Mouse (Mus musculus) midbrain, embryonic 13.5 days (tissue): ENCODE measurements around the gene Hc. TPM values are rescaled to one million over a fixed set of nuclear protein-coding genes. Genes with fewer than 3 reads are reported as not detected.

Source experiments
- ATAC-seq: fragments of 200-750 bp; cut with Nextera tagmentation; 2 replicates; pipeline ENCODE4 v1.8.0; 2017; ENCODE audit warnings: mild to moderate bottlenecking, moderate TSS enrichment, moderate library complexity
- H3K27ac ChIP-seq: fragments of 300-500 bp; sonication (generic); 2 replicates; pipeline ENCODE4 v1.5.1; 2015; ENCODE audit warnings: inconsistent platforms, mild to moderate bottlenecking, moderate library complexity
- H3K27me3 ChIP-seq: fragments of 300-500 bp; sonication (generic); 2 replicates; pipeline ENCODE4 v1.6.1; 2015; ENCODE audit warnings: mild to moderate bottlenecking, inconsistent platforms
- H3K36me3 ChIP-seq: fragments of 300-500 bp; sonication (generic); 2 replicates; pipeline ENCODE4 v1.6.1; 2015; ENCODE audit warnings: mild to moderate bottlenecking, inconsistent platforms
- H3K4me1 ChIP-seq: fragments of 300-500 bp; sonication (generic); replicated peaks from 2 replicates; pipeline ENCODE4 v1.6.1; 2015; ENCODE audit warnings: inconsistent platforms
- H3K4me2 ChIP-seq: fragments of 300-500 bp; sonication (generic); replicated peaks from 2 replicates; pipeline ENCODE4 v1.6.1; 2015; ENCODE audit warnings: moderate library complexity, mild to moderate bottlenecking, inconsistent platforms
- H3K4me3 ChIP-seq: fragments of 300-500 bp; sonication (generic); replicated peaks from 2 replicates; pipeline ENCODE4 v1.5.1; 2015; ENCODE audit warnings: mild to moderate bottlenecking, inconsistent platforms
- H3K9ac ChIP-seq: fragments of 300-500 bp; sonication (generic); replicated peaks from 2 replicates; pipeline ENCODE4 v1.6.1; 2015; ENCODE audit warnings: mild to moderate bottlenecking, inconsistent platforms
- H3K9me3 ChIP-seq: fragments of 300-500 bp; sonication (generic); 2 replicates; pipeline ENCODE4 v1.6.1; 2016; ENCODE audit warnings: mild to moderate bottlenecking, inconsistent platforms
- WGBS: fragments of 180-500 bp; shearing (Covaris S2); methylation state at CpG from one replicate; pipeline ENCODE4 v1.1.7; 2015; 5-methylcytosine and 5-hydroxymethylcytosine counted together
- polyA plus RNA-seq: library from polyadenylated mRNA; unstranded; fragments of >200 nt; fragmentation: Nextera tagmentation; extraction: Ambion mirVana; gene quantifications from 2 replicates; pipeline ENCODE4 v1.2.1, GENCODE M21; 2015

The Hc gene
- polyA plus RNA-seq, 1 experiment from 2014 or later, result 0.58 TPM

DNA sequence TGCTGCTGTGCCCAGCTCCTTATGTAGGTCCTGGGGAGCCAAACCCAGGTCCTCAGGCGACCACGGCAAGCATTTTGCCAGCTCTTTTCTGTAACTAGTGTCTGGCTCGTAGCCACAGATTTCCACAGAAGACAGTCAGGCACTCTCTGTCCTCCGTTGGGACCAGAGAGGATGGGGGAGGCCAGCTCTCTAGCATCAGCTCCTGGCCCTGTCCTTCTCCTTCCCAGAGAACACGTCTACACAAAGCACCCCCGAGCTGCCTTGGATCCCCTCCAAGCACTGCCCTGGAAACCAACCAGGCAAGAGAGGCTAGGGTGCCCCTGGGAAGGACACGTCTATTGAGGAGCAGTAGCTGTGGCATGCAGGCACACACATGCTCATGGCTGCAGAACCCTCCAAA is 92.1 kb downstream of the Hc start:
- H3K4me1 ChIP-seq, result 0 out of 2 replicates have a peak, but pooled peaks cover 4% of the 10 kb centered on the region
- WGBS, result 77% methylated on average over 7 of the region's 7 CpGs
- no peaks in the 10 kb centered on the region for H3K36me3 ChIP-seq
- no peak overlapping the region for H3K4me3 ChIP-seq
- no peaks in the 10 kb centered on the region for H3K9me3 ChIP-seq
- H3K27ac ChIP-seq, result no peak overlapping the region
- no peaks in the 10 kb centered on the region for H3K27me3 ChIP-seq
- H3K9ac ChIP-seq, result no peak overlapping the region
- no peak overlapping the region for H3K4me2 ChIP-seq
- 0 out of 2 replicates have a peak, but pooled peaks have one; percentile 50 for ATAC-seq

- no peaks in the 10 kb centered on the region for H3K27me3 ChIP-seq
- H3K27ac ChIP-seq, result no peak overlapping the region
- ATAC-seq, result no peak
- H3K4me2 ChIP-seq, result no peak overlapping the region
- no peak overlapping the region for H3K4me3 ChIP-seq
- H3K4me1 ChIP-seq, result 0 out of 2 replicates have a peak, but pooled peaks cover 4% of the 10 kb centered on the region
- no peak overlapping the region for H3K9ac ChIP-seq
- 90% methylated on average over 8 of the region's 8 CpGs for WGBS
- H3K9me3 ChIP-seq, result no peaks in the 10 kb centered on the region
- H3K36me3 ChIP-seq, result no peaks in the 10 kb centered on the region
These were observed 94.8 kb downstream of the Hc start for GRCm38 (mm10) chr2:34966243-34966934.

- H3K27me3 ChIP-seq, result no peaks in the 10 kb centered on the region
- no peak for ATAC-seq
- H3K4me3 ChIP-seq, result no peak overlapping the region
- no peak overlapping the region for H3K9ac ChIP-seq
- 0 out of 2 replicates have a peak, but pooled peaks cover 4% of the 10 kb centered on the region for H3K4me1 ChIP-seq
- H3K4me2 ChIP-seq, result no peak overlapping the region
- WGBS, result 61% methylated on average over 8 of the region's 8 CpGs
- no peak overlapping the region for H3K27ac ChIP-seq
- H3K36me3 ChIP-seq, result no peaks in the 10 kb centered on the region
- H3K9me3 ChIP-seq, result no peaks in the 10 kb centered on the region
These were observed 95.4 kb downstream of the Hc start for GRCm38 (mm10) chr2:34965806-34966205.

DNA sequence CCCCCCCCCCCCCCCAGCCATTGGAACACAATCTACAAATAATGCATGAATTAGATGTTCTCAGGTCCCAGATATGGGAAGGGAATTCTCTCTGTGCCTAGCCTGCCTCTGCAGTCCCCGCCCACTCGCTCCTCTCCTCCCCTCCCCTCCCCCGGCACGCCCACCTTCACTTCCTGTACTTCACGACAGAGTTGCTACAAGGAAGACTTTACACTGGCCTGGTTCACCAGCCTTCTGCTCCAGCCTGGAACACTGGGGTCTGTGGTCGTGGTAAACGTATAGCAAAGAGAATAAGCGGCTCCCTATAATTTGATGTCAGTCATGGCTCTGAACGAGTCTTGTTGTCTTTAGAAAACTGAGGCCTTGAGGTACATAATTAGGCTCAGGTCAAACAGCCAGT is 95.9 kb downstream of the Hc start:
- ATAC-seq, result no peak
- H3K27me3 ChIP-seq, result no peaks in the 10 kb centered on the region
- H3K9ac ChIP-seq, result no peak overlapping the region
- H3K4me2 ChIP-seq, result no peak overlapping the region
- WGBS, result 44% methylated on average over 9 of the region's 9 CpGs
- 0 out of 2 replicates have a peak, but pooled peaks cover 4% of the 10 kb centered on the region for H3K4me1 ChIP-seq
- no peaks in the 10 kb centered on the region for H3K9me3 ChIP-seq
- no peak overlapping the region for H3K27ac ChIP-seq
- no peak overlapping the region for H3K4me3 ChIP-seq
- H3K36me3 ChIP-seq, result no peaks in the 10 kb centered on the region

GRCm38 (mm10) chr2:34964651-34965050 is 96.6 kb downstream of the Hc start:
- H3K4me2 ChIP-seq, result no peak overlapping the region
- 62% methylated on average over 9 of the region's 9 CpGs for WGBS
- no peaks in the 10 kb centered on the region for H3K36me3 ChIP-seq
- H3K27ac ChIP-seq, result no peak overlapping the region
- no peaks in the 10 kb centered on the region for H3K9me3 ChIP-seq
- no peak for ATAC-seq
- H3K9ac ChIP-seq, result no peak overlapping the region
- H3K4me1 ChIP-seq, result 0 out of 2 replicates have a peak, but pooled peaks cover 4% of the 10 kb centered on the region
- no peak overlapping the region for H3K4me3 ChIP-seq
- H3K27me3 ChIP-seq, result no peaks in the 10 kb centered on the region

- 0 out of 2 replicates have a peak, but pooled peaks cover 4% of the 10 kb centered on the region for H3K4me1 ChIP-seq
- H3K9ac ChIP-seq, result no peak overlapping the region
- no peaks in the 10 kb centered on the region for H3K27me3 ChIP-seq
- no peak for ATAC-seq
- no peak overlapping the region for H3K4me2 ChIP-seq
- H3K27ac ChIP-seq, result no peak overlapping the region
- WGBS, result 85% methylated on average over 6 of the region's 6 CpGs
- no peak overlapping the region for H3K4me3 ChIP-seq
- H3K9me3 ChIP-seq, result no peaks in the 10 kb centered on the region
- no peaks in the 10 kb centered on the region for H3K36me3 ChIP-seq
These were observed 97.0 kb downstream of the Hc start for GRCm38 (mm10) chr2:34964230-34964629.

DNA sequence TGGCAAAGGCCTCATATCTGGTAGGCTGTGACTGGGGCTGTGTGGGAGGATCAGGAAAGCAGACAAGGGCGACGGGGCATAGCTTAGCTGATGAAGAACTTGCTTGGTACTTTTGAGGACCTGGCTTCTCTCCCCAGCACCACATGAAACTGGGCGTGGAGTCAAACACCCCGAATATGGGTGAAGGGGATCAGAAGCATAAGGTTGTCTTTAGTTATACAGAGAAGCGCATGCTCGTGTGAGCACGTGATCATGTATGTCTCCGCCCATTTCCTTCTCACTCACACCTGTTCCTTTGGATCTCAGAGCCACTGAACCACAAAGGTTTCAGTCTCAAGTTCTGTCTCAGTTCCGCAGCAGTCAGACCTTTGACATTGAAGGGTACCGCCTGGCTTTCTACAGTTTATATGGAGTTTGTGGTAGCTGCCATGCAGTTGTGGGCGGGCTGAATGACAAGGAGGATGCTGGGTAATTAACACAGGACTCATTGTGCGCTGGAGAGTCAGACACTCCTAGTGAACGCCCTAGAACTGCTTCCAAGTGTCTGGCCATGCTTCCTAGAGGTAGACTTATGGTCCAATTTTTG is 97.8 kb downstream of the Hc start:
- H3K9ac ChIP-seq, result no peak overlapping the region
- no peaks in the 10 kb centered on the region for H3K9me3 ChIP-seq
- WGBS, result 84% methylated on average over 13 of the region's 13 CpGs
- H3K27ac ChIP-seq, result no peak overlapping the region
- H3K4me3 ChIP-seq, result no peak overlapping the region
- 0 out of 2 replicates have a peak, but pooled peaks cover 4% of the 10 kb centered on the region for H3K4me1 ChIP-seq
- H3K4me2 ChIP-seq, result no peak overlapping the region
- no peaks in the 10 kb centered on the region for H3K27me3 ChIP-seq
- no peaks in the 10 kb centered on the region for H3K36me3 ChIP-seq
- ATAC-seq, result no peak

- H3K4me1 ChIP-seq, result 0 out of 2 replicates have a peak, but pooled peaks cover 4% of the 10 kb centered on the region
- H3K9me3 ChIP-seq, result no peaks in the 10 kb centered on the region
- no peak overlapping the region for H3K9ac ChIP-seq
- H3K4me3 ChIP-seq, result no peak overlapping the region
- no peak overlapping the region for H3K4me2 ChIP-seq
- H3K27me3 ChIP-seq, result no peaks in the 10 kb centered on the region
- no peak overlapping the region for H3K27ac ChIP-seq
- ATAC-seq, result no peak
- WGBS, result 94% methylated on average over 9 of the region's 9 CpGs
- no peaks in the 10 kb centered on the region for H3K36me3 ChIP-seq
These were observed 98.3 kb downstream of the Hc start for GRCm38 (mm10) chr2:34962893-34963292.

DNA sequence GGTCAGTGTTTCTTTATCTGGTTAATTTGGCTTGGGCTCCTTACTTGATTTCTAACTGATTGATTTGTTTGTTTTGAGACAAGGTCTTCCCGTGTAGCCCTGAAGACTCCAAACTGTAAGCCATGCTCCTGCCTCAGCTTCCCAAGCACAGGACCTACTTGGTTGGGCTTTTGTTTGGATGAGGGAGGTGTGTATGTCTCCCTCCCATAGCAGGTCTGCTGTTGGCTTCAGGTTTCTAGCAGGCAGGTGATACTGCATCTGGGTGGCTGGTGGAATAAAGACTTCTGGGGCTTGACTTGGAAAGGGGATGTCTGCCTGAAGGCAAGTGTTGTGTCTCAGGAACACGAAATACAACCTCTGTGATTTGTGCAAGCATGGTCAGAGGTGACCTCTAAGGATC is 99.0 kb downstream of the Hc start:
- no peak overlapping the region for H3K4me3 ChIP-seq
- ATAC-seq, result no peak
- 79% methylated on average over 2 of the region's 2 CpGs for WGBS
- H3K9me3 ChIP-seq, result no peaks in the 10 kb centered on the region
- H3K9ac ChIP-seq, result no peak overlapping the region
- no peaks in the 10 kb centered on the region for H3K27me3 ChIP-seq
- H3K36me3 ChIP-seq, result no peaks in the 10 kb centered on the region
- no peak overlapping the region for H3K27ac ChIP-seq
- 0 out of 2 replicates have a peak, but pooled peaks cover 4% of the 10 kb centered on the region for H3K4me1 ChIP-seq
- no peak overlapping the region for H3K4me2 ChIP-seq

DNA sequence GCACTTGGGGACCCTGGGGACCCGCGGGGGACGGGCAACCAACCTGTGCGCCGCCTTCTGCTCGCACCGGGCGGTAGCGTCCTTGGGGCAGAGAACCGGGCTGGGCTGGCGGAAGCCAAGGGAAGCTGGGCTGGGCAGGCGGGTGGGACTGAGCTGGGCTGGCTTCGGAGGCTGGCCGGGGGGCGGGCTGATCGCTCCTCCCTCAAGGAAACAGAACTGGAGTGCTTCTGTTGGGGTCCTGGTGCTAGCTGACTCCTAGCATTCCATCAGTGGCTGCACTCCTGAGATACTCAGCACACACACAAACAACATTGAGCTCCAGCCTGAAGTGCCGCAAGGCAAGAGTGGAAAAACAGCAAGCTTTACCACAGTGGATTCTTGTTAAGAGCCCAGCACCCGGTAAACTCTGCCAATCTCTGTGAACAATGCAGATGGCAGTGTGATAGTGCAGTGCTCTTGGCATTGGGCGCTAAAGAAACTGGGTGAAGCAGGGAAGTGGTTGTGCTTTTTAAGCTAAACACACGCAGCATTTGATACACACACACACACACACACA is 99.7 kb downstream of the Hc start, which contains the start of gene Traf1:
Traf1 (minus strand) TSS at position 292 of the 556 bp plus-strand sequence.
- Histone ChIP-seq H3K4me3 (peak within 1 kb of the TSS; percentile 22; the same call in 1 of the 2 replicates), H3K27ac (no peak within 1 kb of the TSS), H3K9me3 (no peaks in the 10 kb centered on the region), H3K27me3 (no peaks in the 10 kb centered on the region), H3K4me2 (peak within 1 kb of the TSS; percentile 36), H3K36me3 (no peaks in the 10 kb centered on the region), H3K4me1 (0 out of 2 replicates have a peak, but pooled peaks cover 4% of the 10 kb centered on the region), H3K9ac (no peak within 1 kb of the TSS)
- ATAC-seq, result 0 out of 2 replicates have a peak, but pooled peaks have one; percentile 27
- WGBS, result 20% methylated on average over 20 of the region's 20 CpGs

GRCm38 (mm10) chr2:34960966-34961365 is 100.3 kb downstream of the Hc start:
- no peaks in the 10 kb centered on the region for H3K9me3 ChIP-seq
- H3K36me3 ChIP-seq, result no peaks in the 10 kb centered on the region
- 0 out of 2 replicates have a peak, but pooled peaks cover 4% of the 10 kb centered on the region for H3K4me1 ChIP-seq
- no peak for ATAC-seq
- WGBS, result 75% methylated on average over 6 of the region's 6 CpGs
- no peaks in the 10 kb centered on the region for H3K27me3 ChIP-seq
- H3K9ac ChIP-seq, result no peak overlapping the region
- H3K27ac ChIP-seq, result no peak overlapping the region
- peak overlapping the region; percentile 22; the same call in 1 of the 2 replicates for H3K4me3 ChIP-seq
- peak overlapping the region; percentile 36 for H3K4me2 ChIP-seq

- Histone ChIP-seq H3K4me1 (0 out of 2 replicates have a peak, but pooled peaks cover 3% of the 10 kb centered on the region), H3K9me3 (no peaks in the 10 kb centered on the region), H3K27me3 (no peaks in the 10 kb centered on the region), H3K9ac (no peak overlapping the region), H3K27ac (no peak overlapping the region), H3K4me2 (no peak overlapping the region), H3K4me3 (no peak overlapping the region), H3K36me3 (no peaks in the 10 kb centered on the region)
- ATAC-seq, result no peak
- WGBS, result 77% methylated on average over 5 of the region's 5 CpGs
These were observed 100.8 kb downstream of the Hc start for GRCm38 (mm10) chr2:34960466-34960865.
